Mouse (Mus musculus): ENCODE data around the gene Hs2st1.

GRCm38 (mm10) chr3:144617633-144618180 is 47.7 kb upstream of the Hs2st1 start:
- TF ChIP-seq CTCF (IDR thresholded peaks at IDR 0.05; ENCODE audit: borderline replicate concordance, extremely low read depth, insufficient read depth, insufficient read length) (no peak), POLR2A (IDR thresholded peaks at IDR 0.05; ENCODE audit: borderline replicate concordance, extremely low read depth, insufficient read depth, insufficient read length, poor library complexity, severe bottlenecking) (no peak)

Measured in brain, embryonic 14.5 days (tissue).